In genomic region chr1:119420189-119420983, GRCm38 (mm10) we compare ENCODE assay signal across 8 mouse cellular contexts. TPM values are rescaled to one million over a fixed set of nuclear protein-coding genes. Genes with fewer than 3 reads are reported as not detected.
DNase-seq lines count a peak whose midpoint lies in the region; ATAC-seq and TF ChIP-seq lines count a peak whose summit lies in the region.

No protein-coding gene starts in this region.

- no peaks in the 10 kb centered on the region for H3K9me3 ChIP-seq in kidney, embryonic 15.5 days (replicated peaks)
- H3K9me3 ChIP-seq in forebrain, embryonic 10.5 days: no peaks in the 10 kb centered on the region
- no peaks in the 10 kb centered on the region for H3K9me3 ChIP-seq in limb, embryonic 14.5 days (ENCODE audit: control insufficient read depth, low read length)

- no peaks in the 10 kb centered on the region for H3K36me3 ChIP-seq in kidney, embryonic 15.5 days
- no peaks in the 10 kb centered on the region for H3K36me3 ChIP-seq in forebrain, embryonic 10.5 days (replicated peaks)
- no peaks in the 10 kb centered on the region for H3K36me3 ChIP-seq in limb, embryonic 14.5 days (ENCODE audit: control insufficient read depth, insufficient read depth, low read length)

- H3K4me2 ChIP-seq in kidney, embryonic 15.5 days: peak overlapping the region; percentile 100
- peak overlapping the region; percentile 88 for H3K4me2 ChIP-seq in limb, embryonic 14.5 days (replicated peaks; ENCODE audit: low read depth, low read length, severe bottlenecking)

- H3K4me1 ChIP-seq in kidney, embryonic 15.5 days: peaks cover 39% of the 10 kb centered on the region
- H3K4me1 ChIP-seq in forebrain, embryonic 10.5 days: peaks cover 51% of the 10 kb centered on the region
- H3K4me1 ChIP-seq in limb, embryonic 14.5 days (ENCODE audit: control insufficient read depth, insufficient read depth, low read length): peaks cover 15% of the 10 kb centered on the region; the same call in 1 of the 2 replicates

- H3K27me3 ChIP-seq in kidney, embryonic 15.5 days: peaks cover 96% of the 10 kb centered on the region
- H3K27me3 ChIP-seq in forebrain, embryonic 10.5 days (ENCODE audit: poor library complexity, severe bottlenecking): peaks cover 96% of the 10 kb centered on the region
- H3K27me3 ChIP-seq in limb, embryonic 14.5 days (ENCODE audit: control insufficient read depth, insufficient read depth, low read length): peaks cover 65% of the 10 kb centered on the region

- no peak for TF ChIP-seq POLR2A in limb, embryonic 14.5 days (IDR thresholded peaks at IDR 0.05; ENCODE audit: borderline replicate concordance, extremely low read depth, insufficient read depth, insufficient read length)

- WGBS in kidney, embryonic 15.5 days: 1% methylated on average over 76 of the region's 76 CpGs
- WGBS in forebrain, embryonic 10.5 days: 2% methylated on average over 76 of the region's 76 CpGs
- WGBS in limb, embryonic 14.5 days: 3% methylated on average over 55 of the region's 76 CpGs

- H3K9ac ChIP-seq in kidney, embryonic 15.5 days: no peak overlapping the region
- H3K9ac ChIP-seq in limb, embryonic 14.5 days (ENCODE audit: low read depth, low read length, severe bottlenecking): peak overlapping the region; percentile 58; the same call in 1 of the 2 replicates

- H3K4me3 ChIP-seq in kidney, embryonic 15.5 days (replicated peaks): peak overlapping the region; percentile 63
- peak overlapping the region; percentile 66 for H3K4me3 ChIP-seq in forebrain, embryonic 10.5 days
- peak overlapping the region; percentile 66 for H3K4me3 ChIP-seq in limb, embryonic 14.5 days (replicated peaks; ENCODE audit: low read length)

- no peak for DNase-seq in kidney, postnatal 10 days
- DNase-seq in Muller cell, postnatal 12 days (ENCODE audit: inconsistent ontology term): peak; percentile 58
- DNase-seq in forebrain, embryonic 10.5 days (ENCODE audit: extremely low spot score, low spot score): peak; percentile 43
- no peak for DNase-seq in limb, embryonic 14.5 days (ENCODE audit: low spot score)
- peak; percentile 20 for DNase-seq in retina, postnatal 7 days (ENCODE audit: low read depth, low spot score)
- no peak for DNase-seq in thymus, postnatal 36 days
- DNase-seq in thymus, postnatal 0 days (ENCODE audit: low spot score): no peak

- no peak for ATAC-seq in kidney, embryonic 15.5 days (replicated peaks; ENCODE audit: low FRiP score)
- no peak for ATAC-seq in limb, embryonic 14.5 days (ENCODE audit: low FRiP score, low read depth)

- H3K27ac ChIP-seq in kidney, embryonic 15.5 days: no peak overlapping the region
- peak overlapping the region; percentile 56; the same call in 1 of the 2 replicates for H3K27ac ChIP-seq in forebrain, embryonic 10.5 days
- no peak overlapping the region for H3K27ac ChIP-seq in limb, embryonic 14.5 days (replicated peaks; ENCODE audit: low read depth, low read length)

RNA-seq across cellular contexts. Expression of gene Inhbb, which starts 1.7 kb away (rescaled TPM):
- 0.32 and 0.34 TPM in 2 replicates for polyA plus RNA-seq in kidney, embryonic 15.5 days (2015; fragmentation: Nextera tagmentation; extraction: Ambion mirVana)
- polyA plus RNA-seq in forebrain, embryonic 10.5 days (2016; fragmentation: Nextera tagmentation; extraction: Ambion mirVana): 0.05 and 0.09 TPM in 2 replicates
- 2.8 and 2.9 TPM in 2 replicates for polyA plus RNA-seq in limb, embryonic 14.5 days (2012; rRNA removed)
- polyA plus RNA-seq in limb, embryonic 14.5 days (2014; fragmentation: Nextera tagmentation; extraction: Ambion mirVana): 1.5 and 1.6 TPM in 2 replicates
- 0.56 and 0.93 TPM in 2 replicates for polyA plus RNA-seq in thymus, postnatal 0 days (2015; fragmentation: Nextera tagmentation; extraction: Ambion mirVana)

Comparison
In these comparisons a context has a peak if more than half of its experiments do, and no peak if none do; other contexts are left out.
1. DNase-seq: peak in Muller cell, postnatal 12 days (single experiment), forebrain, embryonic 10.5 days (single experiment) and retina, postnatal 7 days (single experiment); none in kidney, postnatal 10 days (single experiment), limb, embryonic 14.5 days (single experiment), thymus, postnatal 36 days (0 of 2) and thymus, postnatal 0 days (single experiment).
2. Peak in every context shown above with its lines, with median percentiles within 50 percentile points of each other: H3K4me3 ChIP-seq.